Mouse (Mus musculus) kidney, adult 2 months (tissue): ENCODE data around the gene Gm2022.
"Not testable (repeated sequence)": the region's sequence is repeated elsewhere in the genome, so short reads cannot be mapped to it uniquely, and the experiment has no call there.

Experiments
- CTCF ChIP-seq: fragments of 200-500 bp; conservative IDR thresholded peaks from 2 replicates; pipeline ENCODE4 v1.5.1; 2011; ENCODE audit warnings: low read depth, mild to moderate bottlenecking, control low read depth, low read length, moderate library complexity, mixed read lengths; ENCODE audit not compliant: insufficient read depth, insufficient read length
- POLR2A ChIP-seq: fragments of 200-500 bp; IDR thresholded peaks from one replicate; pipeline ENCODE4 v1.6.1; 2011; ENCODE audit warnings: low read depth, low read length, control low read depth

- TF ChIP-seq CTCF, POLR2A: not testable (repeated sequence)
These were observed 33.2 kb upstream of the Gm2022 start for GRCm38 (mm10) chr12:87861740-87862692.
